Mouse (Mus musculus) ES-E14 (cell line): ENCODE results near the gene Fbxl15.

ENCODE experiments used
- CHD2 ChIP-seq: IDR thresholded peaks from 2 replicates; pipeline ENCODE4 v1.6.1; 2014; ENCODE audit warnings: mild to moderate bottlenecking, low read depth, low read length, inconsistent platforms
- HCFC1 ChIP-seq: IDR thresholded peaks from 2 replicates; pipeline ENCODE4 v1.6.1; 2012; ENCODE audit warnings: low read length, inconsistent platforms, borderline replicate concordance; ENCODE audit not compliant: insufficient read depth
- MAFK ChIP-seq: IDR thresholded peaks from 2 replicates; pipeline ENCODE4 v1.6.1; 2014; ENCODE audit warnings: mild to moderate bottlenecking, low read depth, low read length, inconsistent platforms; ENCODE audit not compliant: insufficient read depth
- ZC3H11A ChIP-seq: IDR thresholded peaks from 2 replicates; pipeline ENCODE4 v1.6.1; 2012; ENCODE audit warnings: low read depth, mild to moderate bottlenecking, inconsistent platforms, low read length, borderline replicate concordance

DNA sequence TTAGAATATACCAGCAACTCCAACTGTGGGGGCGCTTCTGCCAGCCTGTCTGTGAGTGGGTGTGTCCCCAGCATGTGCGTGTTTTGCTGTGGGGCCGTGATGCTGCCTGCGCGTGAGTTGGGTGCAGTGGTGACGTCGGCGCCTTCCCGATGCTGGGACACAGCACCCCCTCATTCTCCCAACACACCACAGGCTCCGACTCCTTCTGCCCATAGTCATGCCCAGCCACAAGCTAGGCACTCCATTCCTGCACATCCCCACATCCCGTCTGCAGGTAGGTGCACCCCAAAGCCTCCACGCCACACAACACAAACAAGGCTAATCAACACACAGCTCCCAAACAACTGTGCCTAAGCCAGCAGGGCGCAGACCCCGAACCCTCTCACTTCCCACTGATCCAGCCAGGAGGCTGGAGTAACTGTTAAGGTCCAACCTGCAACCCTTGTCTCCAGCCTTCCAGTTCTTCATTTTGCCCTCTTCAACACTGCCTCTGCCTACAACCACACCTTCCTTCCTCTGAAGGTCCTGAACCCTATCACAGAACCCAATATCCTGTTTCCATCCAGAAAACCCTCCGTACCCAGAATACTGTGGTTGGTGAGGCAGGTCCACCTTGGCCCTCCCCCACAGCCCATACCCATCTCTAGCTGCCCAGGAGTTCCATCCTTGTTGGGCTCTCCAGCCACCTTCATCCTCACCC, 11.0 kb upstream of the Fbxl15 start:
- no peak for TF ChIP-seq ZC3H11A
- TF ChIP-seq CHD2: no peak
- no peak for TF ChIP-seq HCFC1
- TF ChIP-seq MAFK: no peak
